Mouse (Mus musculus): ENCODE measurements around the gene Pak1. TPM values are rescaled to one million over a fixed set of nuclear protein-coding genes. Genes with fewer than 3 reads are reported as not detected.
A peak's percentile ranks its signal among the peaks of the same experiment; 100 is the strongest.
"Not testable (repeated sequence)": the region's sequence is repeated elsewhere in the genome, so short reads cannot be mapped to it uniquely, and the experiment has no call there.

Gene Pak1
- polyA plus RNA-seq, 1 experiment from 2014 or later: 8.5 TPM

DNA sequence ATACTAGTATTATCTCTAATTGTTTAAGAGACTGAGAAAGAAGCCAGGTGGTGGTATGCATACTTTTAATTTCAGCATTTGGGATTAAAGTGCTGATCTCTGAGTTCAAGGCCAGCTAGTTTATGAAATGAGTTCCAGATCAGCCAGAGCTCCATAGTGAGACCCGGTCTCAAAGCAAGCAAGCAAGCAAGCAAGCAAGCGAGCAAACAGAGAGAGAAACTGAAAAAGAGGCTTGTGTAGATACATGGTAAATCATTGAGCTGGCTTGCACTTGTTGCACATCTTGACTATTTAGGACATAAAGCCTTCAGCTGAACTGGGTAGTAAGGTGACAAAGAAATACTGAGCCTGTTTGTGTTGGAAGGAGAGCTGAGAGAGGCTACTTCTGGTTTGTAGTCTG lies 44.6 kb downstream of the Pak1 start:
- Histone ChIP-seq H3K27me3 (replicated peaks) (no peaks in the 10 kb centered on the region), H3K27ac (no peak overlapping the region), H3K4me2 (no peak overlapping the region), H3K9me3 (replicated peaks) (no peaks in the 10 kb centered on the region), H3K4me3 (no peak overlapping the region), H3K4me1 (0 out of 2 replicates have a peak, but pooled peaks cover 5% of the 10 kb centered on the region), H3K9ac (no peak overlapping the region), H3K36me3 (no peaks in the 10 kb centered on the region)
- ATAC-seq: no peak
- 60% methylated on average over 2 of the region's 2 CpGs for WGBS (ENCODE audit: insufficient replicate concordance)

DNA sequence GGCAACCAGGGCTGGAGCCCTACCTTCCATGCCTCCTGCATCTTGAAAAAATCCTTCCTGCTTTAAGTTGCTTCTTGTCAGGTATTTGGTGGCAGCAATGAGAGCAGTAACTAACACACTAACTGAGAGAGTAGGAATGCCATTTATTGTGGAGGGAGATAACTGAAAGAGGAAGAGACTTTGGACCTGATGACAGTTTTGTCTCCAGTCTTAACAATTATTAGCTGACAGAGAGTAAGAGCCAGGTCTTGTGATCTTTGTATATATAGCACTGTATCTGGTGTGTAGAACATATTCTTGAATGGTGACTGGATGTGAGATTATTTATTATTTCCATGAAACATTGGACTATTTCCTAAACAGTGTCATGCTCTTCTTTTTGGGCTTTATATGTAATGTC lies 50.2 kb downstream of the Pak1 start:
- H3K36me3 ChIP-seq: no peaks in the 10 kb centered on the region
- ATAC-seq: no peak
- H3K27me3 ChIP-seq (replicated peaks): no peaks in the 10 kb centered on the region
- no peaks in the 10 kb centered on the region for H3K9me3 ChIP-seq (replicated peaks)
- H3K4me1 ChIP-seq: peaks cover 14% of the 10 kb centered on the region
- H3K4me3 ChIP-seq: no peak overlapping the region
- no peak overlapping the region for H3K4me2 ChIP-seq
- H3K9ac ChIP-seq: no peak overlapping the region
- no peak overlapping the region for H3K27ac ChIP-seq

GRCm38 (mm10) chr7:97841311-97841710 lies 53.0 kb downstream of the Pak1 start:
- Histone ChIP-seq H3K36me3 (no peaks in the 10 kb centered on the region), H3K27ac (no peak overlapping the region), H3K4me3 (no peak overlapping the region), H3K4me2 (no peak overlapping the region), H3K9me3 (replicated peaks) (no peaks in the 10 kb centered on the region), H3K4me1 (peaks cover 15% of the 10 kb centered on the region), H3K9ac (no peak overlapping the region), H3K27me3 (replicated peaks) (no peaks in the 10 kb centered on the region)
- no peak for ATAC-seq
- 73% methylated on average over 5 of the region's 5 CpGs for WGBS (ENCODE audit: insufficient replicate concordance)

GRCm38 (mm10) chr7:97842332-97842731 lies 54.0 kb downstream of the Pak1 start:
- Histone ChIP-seq H3K4me2 (peak overlapping the region; percentile 73), H3K27me3 (replicated peaks) (no peaks in the 10 kb centered on the region), H3K9ac (no peak overlapping the region), H3K27ac (no peak overlapping the region), H3K9me3 (replicated peaks) (no peaks in the 10 kb centered on the region), H3K36me3 (no peaks in the 10 kb centered on the region), H3K4me1 (peaks cover 15% of the 10 kb centered on the region), H3K4me3 (no peak overlapping the region)
- ATAC-seq: no peak
- 66% methylated on average over 2 of the region's 2 CpGs for WGBS (ENCODE audit: insufficient replicate concordance)

- Histone ChIP-seq H3K4me3 (peak overlapping the region; percentile 52), H3K36me3 (no peaks in the 10 kb centered on the region), H3K27me3 (replicated peaks) (no peaks in the 10 kb centered on the region), H3K9me3 (replicated peaks) (no peaks in the 10 kb centered on the region), H3K4me1 (peaks cover 15% of the 10 kb centered on the region), H3K9ac (peak overlapping the region; percentile 66), H3K27ac (0 out of 2 replicates have a peak overlapping the region, but pooled peaks have one; percentile 16), H3K4me2 (peak overlapping the region; percentile 73)
- peak; percentile 94 for ATAC-seq
- 5% methylated on average over 21 of the region's 22 CpGs for WGBS (ENCODE audit: insufficient replicate concordance)
Measured at GRCm38 (mm10) chr7:97842806-97843570, 54.6 kb downstream of the Pak1 start.

- 64% methylated on average over 3 of the region's 3 CpGs for WGBS (ENCODE audit: insufficient replicate concordance)
- Histone ChIP-seq H3K27ac (no peak overlapping the region), H3K4me2 (no peak overlapping the region), H3K4me1 (peaks cover 15% of the 10 kb centered on the region), H3K27me3 (replicated peaks) (no peaks in the 10 kb centered on the region), H3K9ac (no peak overlapping the region), H3K36me3 (no peaks in the 10 kb centered on the region), H3K4me3 (no peak overlapping the region), H3K9me3 (replicated peaks) (no peaks in the 10 kb centered on the region)
- no peak for ATAC-seq
Measured at GRCm38 (mm10) chr7:97844419-97844818, 56.1 kb downstream of the Pak1 start.

DNA sequence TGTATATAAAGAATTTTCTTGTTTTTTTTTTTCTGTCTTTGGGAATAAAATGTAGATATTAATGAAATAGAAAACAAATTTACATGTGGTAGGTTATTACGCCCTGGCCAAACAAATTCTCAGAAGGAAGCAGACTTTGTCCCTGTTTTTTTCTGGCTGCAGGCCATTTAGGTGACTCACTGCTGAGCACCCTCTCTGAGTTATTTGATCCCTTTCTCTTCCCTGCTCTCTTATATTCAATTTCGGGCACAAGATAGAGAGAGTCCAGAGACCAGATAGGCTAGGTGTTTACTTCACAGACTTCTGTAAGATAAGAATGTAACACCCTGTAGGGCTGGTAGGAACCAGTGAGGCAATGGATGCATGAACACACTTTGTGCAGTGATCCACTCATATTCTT lies 57.2 kb downstream of the Pak1 start:
- Histone ChIP-seq H3K36me3 (no peaks in the 10 kb centered on the region), H3K9ac (no peak overlapping the region), H3K9me3 (replicated peaks) (no peaks in the 10 kb centered on the region), H3K4me2 (no peak overlapping the region), H3K4me3 (no peak overlapping the region), H3K4me1 (peaks cover 15% of the 10 kb centered on the region), H3K27ac (no peak overlapping the region), H3K27me3 (replicated peaks) (no peaks in the 10 kb centered on the region)
- 56% methylated on average over 2 of the region's 2 CpGs for WGBS (ENCODE audit: insufficient replicate concordance)
- no peak for ATAC-seq

DNA sequence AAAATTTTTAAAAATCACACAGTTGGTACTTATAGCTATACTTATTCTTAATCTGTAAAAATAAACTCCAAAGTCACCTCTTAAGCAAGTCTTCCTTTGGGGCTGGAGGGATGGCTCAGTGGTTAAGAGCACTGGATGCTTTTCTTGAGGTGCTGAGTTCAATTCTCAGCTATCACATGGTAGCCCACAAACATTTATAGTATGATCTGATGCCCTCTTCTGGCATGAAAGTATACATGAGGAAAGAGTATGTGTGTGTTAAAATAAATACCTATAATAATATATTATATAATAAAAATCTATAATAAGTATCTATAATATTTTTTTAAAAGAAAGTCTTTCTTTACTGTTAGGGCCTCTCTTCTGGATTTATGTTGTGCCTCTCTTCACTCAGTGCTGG lies 58.2 kb downstream of the Pak1 start:
- Histone ChIP-seq H3K36me3 (no peaks in the 10 kb centered on the region), H3K4me2 (no peak overlapping the region), H3K4me1 (peaks cover 15% of the 10 kb centered on the region), H3K27ac (no peak overlapping the region), H3K9me3 (replicated peaks) (no peaks in the 10 kb centered on the region), H3K9ac (no peak overlapping the region), H3K27me3 (replicated peaks) (no peaks in the 10 kb centered on the region), H3K4me3 (no peak overlapping the region)
- ATAC-seq: no peak

- not testable (repeated sequence) for H3K9ac ChIP-seq; H3K9me3 ChIP-seq (replicated peaks); H3K4me1 ChIP-seq; H3K36me3 ChIP-seq; H3K27ac ChIP-seq; H3K4me2 ChIP-seq; H3K4me3 ChIP-seq; H3K27me3 ChIP-seq (replicated peaks); ATAC-seq
- 47% methylated on average over 3 of the region's 3 CpGs for WGBS (ENCODE audit: insufficient replicate concordance)
Measured at GRCm38 (mm10) chr7:97849557-97849956, 61.2 kb downstream of the Pak1 start.

DNA sequence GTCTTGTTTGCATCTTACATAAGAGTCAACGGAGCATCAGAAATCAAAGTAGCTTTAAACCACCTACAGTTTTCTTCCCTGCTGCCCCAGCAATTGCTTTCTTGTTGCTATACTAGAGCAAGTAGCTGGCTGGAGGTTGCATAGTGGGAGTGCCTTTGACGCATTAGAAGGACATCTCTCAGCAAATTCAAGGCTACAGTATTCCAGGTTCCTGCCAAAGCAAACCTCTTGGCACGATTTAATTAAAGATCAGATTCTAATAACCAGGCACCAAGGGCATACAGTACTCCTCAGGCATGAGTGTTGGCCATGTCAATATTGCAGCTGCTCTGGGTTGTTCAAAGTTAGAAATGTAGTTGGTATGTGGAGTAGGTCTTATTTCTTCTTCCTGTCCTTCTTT lies 62.0 kb downstream of the Pak1 start:
- Histone ChIP-seq H3K27ac (no peak overlapping the region), H3K9ac (no peak overlapping the region), H3K27me3 (replicated peaks) (no peaks in the 10 kb centered on the region), H3K4me2 (no peak overlapping the region), H3K9me3 (replicated peaks) (no peaks in the 10 kb centered on the region), H3K4me1 (no peaks in the 10 kb centered on the region), H3K4me3 (no peak overlapping the region), H3K36me3 (no peaks in the 10 kb centered on the region)
- no peak for ATAC-seq
- 69% methylated on average over 3 of the region's 3 CpGs for WGBS (ENCODE audit: insufficient replicate concordance)

DNA sequence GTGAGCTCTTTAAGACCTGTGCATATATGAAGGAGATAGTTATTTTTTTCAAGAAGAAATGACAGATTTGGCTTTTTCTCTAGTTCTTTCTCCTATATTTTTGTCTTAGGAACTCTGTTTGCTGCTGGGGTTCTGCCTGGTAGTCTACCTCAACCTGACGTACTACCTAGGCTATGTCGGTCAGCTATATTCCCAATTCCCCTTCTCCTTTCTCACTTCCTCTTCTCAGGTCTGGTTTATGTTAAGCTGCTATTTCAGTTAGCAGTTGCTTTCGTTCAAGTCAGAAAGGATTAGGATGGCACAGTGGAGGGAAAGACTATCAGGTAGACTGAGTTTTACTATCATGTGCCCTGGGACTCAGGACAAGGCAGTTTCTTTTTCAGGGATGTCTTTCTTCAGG lies 75.2 kb downstream of the Pak1 start:
- Histone ChIP-seq H3K4me1 (no peaks in the 10 kb centered on the region), H3K4me2 (no peak overlapping the region), H3K27me3 (replicated peaks) (no peaks in the 10 kb centered on the region), H3K36me3 (no peaks in the 10 kb centered on the region), H3K9ac (no peak overlapping the region), H3K9me3 (replicated peaks) (no peaks in the 10 kb centered on the region), H3K4me3 (no peak overlapping the region), H3K27ac (no peak overlapping the region)
- 46% methylated on average over 3 of the region's 3 CpGs for WGBS (ENCODE audit: insufficient replicate concordance)
- no peak for ATAC-seq

DNA sequence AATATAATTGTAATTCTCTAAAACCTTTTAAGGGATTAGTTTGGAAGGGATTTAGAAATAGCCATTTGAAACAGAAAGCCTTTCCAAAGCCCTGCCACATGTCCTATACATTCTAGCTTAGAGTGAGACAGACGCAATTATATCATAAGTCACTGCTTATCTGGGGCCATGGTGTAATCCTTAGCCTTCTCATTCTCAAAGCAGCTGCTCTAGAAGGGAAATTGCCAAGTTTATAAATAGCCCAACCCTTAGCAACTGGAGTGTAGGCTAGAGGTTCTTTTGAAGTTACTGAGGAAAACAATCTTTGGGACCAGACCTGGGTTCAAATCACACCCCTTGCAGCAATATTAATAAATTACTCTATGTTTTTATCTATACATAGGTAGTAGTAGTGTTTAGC lies 76.2 kb downstream of the Pak1 start:
- Histone ChIP-seq H3K4me3 (no peak overlapping the region), H3K4me1 (no peaks in the 10 kb centered on the region), H3K9ac (no peak overlapping the region), H3K27me3 (replicated peaks) (no peaks in the 10 kb centered on the region), H3K36me3 (no peaks in the 10 kb centered on the region), H3K9me3 (replicated peaks) (no peaks in the 10 kb centered on the region), H3K4me2 (no peak overlapping the region), H3K27ac (no peak overlapping the region)
- ATAC-seq: no peak
- WGBS (ENCODE audit: insufficient replicate concordance): 56% methylated on average over 1 of the region's 1 CpGs

GRCm38 (mm10) chr7:97867866-97868265 lies 79.5 kb downstream of the Pak1 start:
- Histone ChIP-seq H3K27ac (no peak overlapping the region), H3K4me2 (no peak overlapping the region), H3K27me3 (replicated peaks) (no peaks in the 10 kb centered on the region), H3K4me3 (no peak overlapping the region), H3K9ac (no peak overlapping the region), H3K36me3 (no peaks in the 10 kb centered on the region), H3K9me3 (replicated peaks) (no peaks in the 10 kb centered on the region), H3K4me1 (no peaks in the 10 kb centered on the region)
- WGBS (ENCODE audit: insufficient replicate concordance): 53% methylated on average over 5 of the region's 5 CpGs
- no peak for ATAC-seq
